Mouse (Mus musculus) liver, embryonic 14.5 days (tissue): ENCODE data around the gene Sppl3.

Experiments used
- CTCF ChIP-seq: IDR thresholded peaks from 2 replicates; pipeline ENCODE4 v1.5.1; 2016; ENCODE audit warnings: antibody characterized with exemption, low read depth, control low read depth
- EP300 ChIP-seq: IDR thresholded peaks from 2 replicates; pipeline ENCODE4 v1.6.1; 2016; ENCODE audit warnings: antibody characterized with exemption, low read depth

GRCm38 (mm10) chr5:115035217-115035616 is 24.3 kb downstream of the Sppl3 start:
- no peak for TF ChIP-seq CTCF
- TF ChIP-seq EP300: no peak
